ENCODE assay signal across 11 mouse cellular contexts in genomic region chrX:53137066-53137465, GRCm38 (mm10).
"Had no signal": no experiment of that assay in that cellular context is flagged by ENCODE, and none has a peak within 500 bp of the region (broad histone marks: within the 10 kb centered on the region; RNA-seq: fewer than 3 reads in every experiment).

No protein-coding gene starts in this region.

- DNase-seq: kidney, postnatal 14 days; left cerebral cortex, postnatal 4 days; liver; liver, embryonic 13.5 days; liver, postnatal 0 days; lung, postnatal 14 days; retina, postnatal 1 day; right cerebral cortex, postnatal 4 days; spleen, adult 18-20 months; thymus, postnatal 4 days had no signal

- ATAC-seq: liver, postnatal 0 days; midbrain, embryonic 16.5 days had no signal
